18 mouse cellular contexts compared by ENCODE assay signal in the genomic region with DNA sequence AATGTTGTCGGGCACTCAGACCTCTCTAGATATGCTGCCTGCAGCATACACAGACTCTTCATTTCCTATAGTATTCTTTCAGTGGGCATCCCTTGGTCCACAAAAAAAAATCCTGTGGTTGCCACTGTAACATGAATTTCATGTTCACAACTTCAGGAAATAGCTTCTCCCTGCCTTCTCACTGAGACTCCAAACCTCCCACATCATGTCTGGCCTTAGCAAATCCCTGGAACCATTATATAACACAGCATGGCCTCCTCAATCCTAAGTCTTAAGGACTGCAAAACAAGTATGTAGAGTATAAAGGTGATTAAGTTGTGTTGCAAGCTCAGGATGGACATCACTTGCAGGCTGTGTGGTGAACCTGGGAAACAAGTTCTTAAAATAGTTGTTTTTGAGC.
DNase-seq lines count a peak whose midpoint lies in the region.
"Had no signal": no experiment of that assay in that cellular context is flagged by ENCODE, and none has a peak within 500 bp of the region (broad histone marks: within the 10 kb centered on the region; RNA-seq: fewer than 3 reads in every experiment).

No protein-coding gene starts in this region.

- intact Hi-C loops in left cerebral cortex, postnatal 10 days (cut with DNase I), result no loop called here
- intact Hi-C loops in left cerebral cortex, postnatal 25 days (cut with DNase I), result loop anchor here (10.0 kb wide), 1 partner anchor 160 kb away; no protein-coding TSS in a partner anchor

- peak; percentile 10 for DNase-seq in left cerebral cortex, adult 11 months (ENCODE audit: low spot score)
- DNase-seq in left cerebral cortex, postnatal 10 days (ENCODE audit: extremely low spot score in 1 of 2, low spot score in 2 of 2), result no peak
- DNase-seq in brain, adult 2 months (ENCODE audit: low read depth, low spot score), result peak; percentile 70
- DNase-seq in frontal cortex, postnatal 36 days (ENCODE audit: low spot score in 2 of 2), result peak; percentile 18 to 46
- peak; percentile 4 to 82 for DNase-seq in left cerebral cortex, postnatal 25 days (ENCODE audit: low spot score in 2 of 2)
- DNase-seq in gastrocnemius, postnatal 10 days, result no peak
- DNase-seq: adrenal gland, adult 2 months; adrenal gland, postnatal 36 days; B cell, adult 2 months; cerebellum, adult 2 months; cerebellum, postnatal 14 days; forebrain, postnatal 0 days; heart, postnatal 14 days; kidney, adult 11 months; layer of hippocampus, adult 9-11 months; liver, postnatal 0 days; lung, postnatal 36 days; thymus, postnatal 4 days had no signal

Comparison
In these comparisons a context has a peak if more than half of its experiments do, and no peak if none do; other contexts are left out.
1. DNase-seq: peak in left cerebral cortex, adult 11 months (single experiment), brain, adult 2 months (single experiment), frontal cortex, postnatal 36 days (2 of 2) and left cerebral cortex, postnatal 25 days (2 of 2); none in left cerebral cortex, postnatal 10 days (0 of 2) and gastrocnemius, postnatal 10 days (single experiment).